Mouse (Mus musculus) spleen, adult 2 months (tissue): Measurements from ENCODE around the gene Inpp5a. TPM values are rescaled to one million over a fixed set of nuclear protein-coding genes. Genes with fewer than 3 reads are reported as not detected.

ENCODE experiments used
- DNase-seq, 2 experiments: peaks; one replicate each; pipeline versions ENCODE4 v3.0.0 to v3.0.0-alpha.2; 2012 to 2021; ENCODE audit warnings: low spot score in 2 of 2, low read depth in 1 of 2
- H3K27ac ChIP-seq: fragments of 200-500 bp; 2 replicates; pipeline ENCODE4 v1.5.1; 2012; ENCODE audit warnings: low read length, inconsistent platforms; ENCODE audit not compliant: insufficient read depth
- H3K27me3 ChIP-seq: fragments of 200-500 bp; 2 replicates; pipeline ENCODE4 v1.6.1; 2012; ENCODE audit warnings: mild to moderate bottlenecking, moderate library complexity, low read length, inconsistent platforms; ENCODE audit not compliant: control insufficient read depth, insufficient read depth
- H3K36me3 ChIP-seq: fragments of 200-500 bp; 2 replicates; pipeline ENCODE4 v1.6.1; 2012; ENCODE audit warnings: mild to moderate bottlenecking, low read length, inconsistent platforms; ENCODE audit not compliant: control insufficient read depth, insufficient read depth
- H3K4me1 ChIP-seq: fragments of 200-500 bp; 2 replicates; pipeline ENCODE4 v1.6.1; 2011; ENCODE audit warnings: inconsistent platforms; ENCODE audit not compliant: control insufficient read depth, insufficient read depth, insufficient read length
- H3K4me3 ChIP-seq: fragments of 200-500 bp; 2 replicates; pipeline ENCODE4 v1.5.1; 2011; ENCODE audit warnings: mild to moderate bottlenecking, inconsistent platforms; ENCODE audit not compliant: insufficient read depth, insufficient read length; ENCODE audit errors: extremely low read depth
- CTCF ChIP-seq: fragments of 200-500 bp; IDR thresholded peaks from 2 replicates; pipeline ENCODE4 v1.5.1; 2011; ENCODE audit warnings: mild to moderate bottlenecking, inconsistent platforms; ENCODE audit not compliant: insufficient read depth, insufficient read length, insufficient replicate concordance; ENCODE audit errors: extremely low read depth
- POLR2A ChIP-seq: fragments of 200-500 bp; IDR thresholded peaks from 2 replicates; pipeline ENCODE4 v1.6.1; 2011; ENCODE audit warnings: low read depth, low read length, inconsistent platforms
- WGBS: fragments of 180-500 bp; shearing (Covaris S2); methylation state at CpG from one replicate; pipeline ENCODE4 v1.1.7; 2018; 5-methylcytosine and 5-hydroxymethylcytosine counted together
- polyA plus RNA-seq: library from polyadenylated mRNA; depleted of rRNA; stranded (reverse); fragments of >200 nt; gene quantifications from 2 replicates; pipeline ENCODE4 v1.2.3, GENCODE M21; 2012

The Inpp5a gene
- polyA plus RNA-seq, 1 experiment: 10.3 TPM

- Histone ChIP-seq H3K27ac (no peak overlapping the region), H3K27me3 (no peaks in the 10 kb centered on the region), H3K4me1 (no peaks in the 10 kb centered on the region), H3K4me3 (no peak overlapping the region), H3K36me3 (no peaks in the 10 kb centered on the region)
- WGBS: 88% methylated on average over 4 of the region's 4 CpGs
- no peak for TF ChIP-seq CTCF
- no peak for TF ChIP-seq POLR2A
- DNase-seq: no peak
These were observed 34.4 kb upstream of the Inpp5a start for GRCm38 (mm10) chr7:139354370-139355139.

- WGBS: 78% methylated on average over 2 of the region's 2 CpGs
- no peak for TF ChIP-seq CTCF
- no peak for TF ChIP-seq POLR2A
- DNase-seq: no peak
- H3K4me1 ChIP-seq: no peaks in the 10 kb centered on the region
- H3K27me3 ChIP-seq: no peaks in the 10 kb centered on the region
- no peaks in the 10 kb centered on the region for H3K36me3 ChIP-seq
- H3K4me3 ChIP-seq: no peak overlapping the region
- H3K27ac ChIP-seq: no peak overlapping the region
These were observed 31.9 kb upstream of the Inpp5a start for GRCm38 (mm10) chr7:139357043-139357442.

DNA sequence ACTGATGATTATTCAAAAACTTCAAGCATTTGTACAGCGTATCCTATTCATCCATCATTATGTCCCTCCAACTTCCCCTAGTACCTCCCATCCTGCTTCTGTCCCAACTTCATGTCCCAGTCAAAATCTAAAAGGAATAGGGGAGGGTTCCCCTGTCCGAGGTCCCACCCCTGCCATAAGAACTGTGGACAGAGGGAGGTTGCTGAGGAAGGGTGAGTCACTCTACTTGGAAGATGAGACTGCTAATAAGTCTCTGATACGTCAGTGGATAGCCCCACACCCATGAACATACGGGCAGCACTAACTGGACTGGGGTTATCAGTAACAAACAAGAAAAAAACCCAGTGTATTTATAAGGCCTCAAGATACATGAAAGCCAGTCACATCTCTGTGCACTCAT, 29.0 kb upstream of the Inpp5a start:
- H3K27ac ChIP-seq: no peak overlapping the region
- H3K4me1 ChIP-seq: no peaks in the 10 kb centered on the region
- 85% methylated on average over 4 of the region's 4 CpGs for WGBS
- DNase-seq: no peak
- no peaks in the 10 kb centered on the region for H3K27me3 ChIP-seq
- H3K4me3 ChIP-seq: no peak overlapping the region
- H3K36me3 ChIP-seq: no peaks in the 10 kb centered on the region
- TF ChIP-seq POLR2A: no peak
- no peak for TF ChIP-seq CTCF

GRCm38 (mm10) chr7:139360890-139361559, 27.9 kb upstream of the Inpp5a start:
- Histone ChIP-seq H3K4me3 (no peak overlapping the region), H3K4me1 (no peaks in the 10 kb centered on the region)
- TF ChIP-seq POLR2A (no peak), CTCF (no peak)

GRCm38 (mm10) chr7:139361799-139362198, 27.1 kb upstream of the Inpp5a start:
- H3K27ac ChIP-seq: no peak overlapping the region
- no peak for DNase-seq
- WGBS: 85% methylated on average over 5 of the region's 5 CpGs
- H3K4me1 ChIP-seq: no peaks in the 10 kb centered on the region
- no peaks in the 10 kb centered on the region for H3K27me3 ChIP-seq
- TF ChIP-seq CTCF (no peak), POLR2A (no peak)
- no peaks in the 10 kb centered on the region for H3K36me3 ChIP-seq
- H3K4me3 ChIP-seq: no peak overlapping the region

More at GRCm38 (mm10) chr7:139360890-139361559, 27.9 kb upstream of the Inpp5a start:
- Histone ChIP-seq H3K27ac (no peak overlapping the region), H3K36me3 (no peaks in the 10 kb centered on the region), H3K27me3 (no peaks in the 10 kb centered on the region)
- DNase-seq: no peak
- 88% methylated on average over 3 of the region's 3 CpGs for WGBS

DNA sequence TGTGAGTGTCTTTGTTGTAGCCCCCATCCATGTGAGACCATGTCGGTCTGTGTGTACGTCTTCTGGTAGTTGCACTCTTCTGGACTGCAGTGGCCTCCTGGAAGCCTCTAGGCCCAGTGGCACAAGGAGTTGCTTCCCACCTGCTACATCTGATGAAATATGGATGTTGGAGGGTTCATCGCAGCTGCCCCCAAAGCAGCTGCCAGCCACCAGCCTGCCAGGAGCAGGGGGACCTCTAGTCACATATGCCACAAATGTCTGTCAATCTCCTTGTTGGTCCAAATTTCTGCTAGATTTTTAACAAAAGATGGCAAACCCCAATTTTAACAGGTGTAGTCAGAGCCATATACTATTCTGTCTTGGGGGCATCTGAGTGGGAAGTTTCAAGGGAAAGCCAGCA, 26.4 kb upstream of the Inpp5a start:
- H3K36me3 ChIP-seq: no peaks in the 10 kb centered on the region
- no peaks in the 10 kb centered on the region for H3K4me1 ChIP-seq
- no peak for DNase-seq
- H3K4me3 ChIP-seq: no peak overlapping the region
- H3K27ac ChIP-seq: no peak overlapping the region
- H3K27me3 ChIP-seq: no peaks in the 10 kb centered on the region
- no peak for TF ChIP-seq CTCF
- no peak for TF ChIP-seq POLR2A
- WGBS: 93% methylated on average over 3 of the region's 3 CpGs
